Mouse (Mus musculus): ENCODE data around the gene Tmem37.

Tmem37 gene

GRCm38 (mm10) chr1:120073519-120074306 is at the start of gene Tmem37:
Tmem37 (minus strand) TSS chr1:120074074.
- DNase-seq: peak; percentile 36 to 45

DNA sequence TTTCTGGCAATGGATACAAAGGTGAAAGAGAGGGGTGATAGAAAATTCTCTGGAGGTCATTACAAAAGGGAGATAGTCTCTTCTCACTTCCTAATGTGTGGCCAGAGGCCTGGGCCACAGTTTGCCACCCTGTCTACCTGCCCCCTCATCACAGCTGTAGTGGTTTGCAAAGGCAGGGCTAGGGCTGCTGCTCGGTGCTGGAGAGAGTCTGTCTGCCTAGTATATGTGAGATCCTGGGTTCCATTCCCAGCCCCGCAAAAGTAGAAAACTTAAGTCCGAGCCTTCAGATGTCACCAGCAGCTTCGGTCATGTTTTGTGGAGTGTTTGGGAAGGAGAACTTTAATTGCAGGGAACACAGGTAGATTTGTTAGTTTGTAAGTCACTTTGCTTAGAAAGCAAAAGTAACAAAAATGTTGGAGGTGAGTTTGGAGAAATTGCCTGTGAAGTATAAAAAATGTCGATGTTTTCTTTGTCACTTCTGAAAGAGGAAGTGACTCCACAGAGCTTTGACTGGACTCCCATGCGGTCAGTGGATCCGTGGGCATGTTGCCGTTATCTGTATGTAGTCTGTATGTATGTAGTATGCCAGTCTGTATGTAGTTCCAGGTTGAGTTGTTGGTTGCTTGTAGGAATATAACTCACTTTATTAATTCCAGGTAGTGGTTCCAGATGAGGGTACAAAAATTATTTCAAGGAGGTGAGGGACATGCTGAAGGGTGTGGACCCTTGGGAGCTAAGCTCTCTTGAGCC is 48.9 kb upstream of the Tmem37 start:
- no peak for DNase-seq

DNA sequence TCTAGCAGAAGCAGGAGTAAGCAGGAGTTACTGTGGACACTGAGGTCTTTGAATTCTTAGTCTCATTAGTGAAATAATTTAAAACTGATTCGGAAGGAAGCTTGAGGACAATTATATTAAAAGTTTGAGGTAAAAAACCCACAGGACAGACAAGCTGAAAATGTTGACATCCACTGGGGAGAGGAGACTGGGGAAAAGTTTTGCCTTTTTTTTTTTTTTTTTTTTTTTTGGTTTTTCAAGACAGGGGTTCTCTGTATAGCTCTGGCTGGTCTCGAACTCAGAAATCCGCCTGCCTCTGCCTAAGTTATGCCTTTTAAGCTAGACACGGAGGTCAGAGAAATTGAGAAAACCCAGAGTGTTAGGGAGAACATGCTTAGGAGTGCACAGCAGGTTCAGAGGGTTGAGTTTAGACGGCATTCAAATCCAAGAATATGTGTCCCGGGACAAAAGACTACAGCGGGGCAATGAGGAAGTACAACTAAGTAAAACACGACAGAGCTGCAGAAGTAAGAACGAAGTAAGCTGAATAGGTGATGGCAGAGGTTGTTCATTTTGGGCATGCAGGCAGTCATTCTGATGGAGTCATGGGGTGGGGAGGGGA is 48.2 kb upstream of the Tmem37 start:
- no peak for DNase-seq

DNA sequence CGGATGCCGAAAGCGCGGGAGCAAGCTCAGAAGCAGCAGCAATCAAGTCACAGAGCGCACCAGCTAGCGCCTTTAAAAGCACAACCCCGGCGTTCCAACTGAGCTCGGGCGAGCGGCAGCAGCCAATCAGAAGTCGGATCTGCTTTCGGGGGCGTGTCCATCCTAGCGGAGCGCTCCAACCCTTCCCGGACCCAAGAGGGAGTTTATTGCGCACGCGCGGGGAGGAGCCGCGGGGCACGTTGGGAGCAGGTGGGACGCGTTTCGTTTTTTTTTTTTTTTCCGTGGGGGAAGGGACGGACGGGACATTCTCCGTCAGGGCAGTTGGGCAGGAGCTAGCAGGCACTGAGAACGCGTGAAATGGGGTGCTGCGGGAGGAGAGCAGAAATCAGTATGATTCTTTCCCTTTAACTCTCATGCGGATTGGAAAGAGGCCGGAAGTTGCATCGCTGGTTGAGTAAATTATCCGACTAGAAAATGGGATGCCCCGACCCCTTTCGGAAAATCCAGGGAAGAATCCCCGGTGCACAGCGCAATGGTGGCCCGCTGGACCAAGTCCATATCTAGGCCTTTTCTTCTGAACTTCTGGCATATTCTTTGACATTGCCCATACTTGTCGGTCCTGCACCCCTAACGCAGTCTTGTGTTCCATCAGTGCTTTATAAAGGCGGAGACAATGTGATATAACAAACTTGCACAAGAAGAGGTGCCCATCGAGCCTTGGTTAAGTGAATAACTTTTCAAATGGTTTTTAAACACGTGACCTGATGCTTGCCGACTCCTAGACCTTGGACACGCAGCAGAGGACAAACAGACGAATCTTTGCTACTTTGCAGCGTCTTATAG is 47.3 kb upstream of the Tmem37 start, which contains the start of the genes Dbi and 3110009E18Rik:
Gene Dbi (minus strand): TSS at position 110 of the 843 bp plus-strand sequence.
Gene 3110009E18Rik (plus strand): TSS at position 219 of the 843 bp plus-strand sequence.
- peak; percentile 96 to 99 for DNase-seq

- DNase-seq: peak in 1 of 2 experiments; percentile 61
These were observed 46.5 kb upstream of the Tmem37 start for GRCm38 (mm10) chr1:120120141-120120968.

DNA sequence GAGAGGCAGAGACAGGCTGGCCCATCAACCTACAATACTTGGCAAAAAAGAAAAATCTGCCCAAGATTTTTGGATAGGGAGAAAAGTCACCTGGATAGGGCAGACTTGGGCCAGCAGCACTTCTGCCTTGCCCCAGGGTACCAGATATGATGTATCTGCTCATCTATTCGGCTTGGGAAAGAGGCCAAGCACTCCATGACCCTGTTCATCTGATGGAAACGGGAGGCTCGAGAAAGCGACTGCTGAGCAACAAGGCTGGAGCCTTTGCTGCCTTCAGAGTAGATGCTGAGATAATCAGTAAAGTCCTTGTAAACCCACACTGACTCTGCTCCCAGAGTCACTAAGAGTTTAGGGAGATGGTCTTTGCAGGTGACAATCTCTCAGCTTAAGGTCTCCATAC is 45.5 kb upstream of the Tmem37 start:
- DNase-seq: peak; percentile 19 to 29

- no peak for DNase-seq
These were observed 45.0 kb upstream of the Tmem37 start for GRCm38 (mm10) chr1:120118854-120119253.

GRCm38 (mm10) chr1:120116106-120116505 is 42.2 kb upstream of the Tmem37 start:
- peak; percentile 21 to 48 for DNase-seq

- peak; percentile 82 to 85 for DNase-seq
These were observed 41.8 kb upstream of the Tmem37 start for GRCm38 (mm10) chr1:120115671-120116081.

DNA sequence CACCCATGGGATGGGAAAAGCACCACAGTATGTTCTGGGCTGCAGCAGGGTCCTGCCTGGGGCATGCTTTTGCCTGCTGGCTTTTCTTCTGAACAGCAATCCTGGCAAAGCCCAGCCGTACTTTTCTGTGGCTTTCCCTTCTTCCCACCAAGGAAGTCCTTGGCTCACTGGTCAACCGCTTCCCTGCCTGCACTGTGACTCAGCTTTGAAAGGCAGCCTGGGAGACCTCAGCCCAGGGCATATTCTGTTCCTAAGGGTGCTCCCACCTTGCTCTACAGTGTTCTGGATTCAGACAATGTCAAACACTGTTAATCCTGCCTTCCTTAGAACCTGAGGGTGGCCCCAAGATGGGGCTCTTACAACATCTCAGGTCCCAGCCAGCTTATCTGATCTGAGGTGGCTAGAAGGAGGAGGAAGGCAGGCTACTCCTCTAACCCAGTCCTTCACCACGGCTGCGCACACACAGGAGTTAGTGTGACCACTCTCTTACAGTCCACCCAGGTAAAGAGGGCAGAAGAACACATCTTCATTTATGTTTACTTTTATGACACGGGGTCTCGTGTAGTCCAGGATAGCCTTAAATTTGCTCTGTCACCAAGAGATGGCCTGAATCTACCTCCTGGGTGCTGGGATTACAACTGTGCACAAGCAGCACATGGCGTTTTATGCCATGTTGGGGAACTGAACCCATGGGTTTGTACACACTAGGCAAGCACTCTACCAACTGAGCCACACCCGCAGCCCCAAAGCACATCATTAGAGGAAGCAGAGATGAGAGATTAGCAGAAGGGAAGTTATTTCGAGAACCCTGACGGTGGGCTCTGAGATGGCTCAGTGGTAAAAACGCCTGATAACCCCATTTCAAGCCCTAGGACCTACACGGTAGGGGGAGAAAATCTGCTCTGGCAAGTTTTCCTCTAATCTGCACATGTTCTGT is 38.6 kb upstream of the Tmem37 start:
- no peak for DNase-seq

DNA sequence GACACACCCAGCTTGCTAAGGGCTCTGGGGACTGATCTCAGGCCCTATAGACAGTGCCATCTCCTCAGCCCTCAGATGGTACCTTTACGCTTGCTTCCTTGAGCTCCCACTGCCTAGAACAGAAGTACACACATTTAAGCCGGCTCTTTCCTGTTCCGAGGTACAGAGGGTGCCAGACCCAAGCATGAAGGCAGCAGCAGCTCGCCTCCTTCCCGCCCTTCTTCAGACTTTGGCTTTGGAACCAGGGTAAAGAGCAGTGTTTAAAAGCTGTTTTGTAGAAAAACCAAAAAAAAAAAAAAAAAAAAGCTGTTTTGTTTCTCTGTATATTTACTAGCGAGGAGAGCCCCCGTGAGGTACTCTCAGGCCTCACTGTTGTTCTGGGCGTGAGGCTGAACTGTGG is 37.9 kb upstream of the Tmem37 start:
- DNase-seq: no peak

DNA sequence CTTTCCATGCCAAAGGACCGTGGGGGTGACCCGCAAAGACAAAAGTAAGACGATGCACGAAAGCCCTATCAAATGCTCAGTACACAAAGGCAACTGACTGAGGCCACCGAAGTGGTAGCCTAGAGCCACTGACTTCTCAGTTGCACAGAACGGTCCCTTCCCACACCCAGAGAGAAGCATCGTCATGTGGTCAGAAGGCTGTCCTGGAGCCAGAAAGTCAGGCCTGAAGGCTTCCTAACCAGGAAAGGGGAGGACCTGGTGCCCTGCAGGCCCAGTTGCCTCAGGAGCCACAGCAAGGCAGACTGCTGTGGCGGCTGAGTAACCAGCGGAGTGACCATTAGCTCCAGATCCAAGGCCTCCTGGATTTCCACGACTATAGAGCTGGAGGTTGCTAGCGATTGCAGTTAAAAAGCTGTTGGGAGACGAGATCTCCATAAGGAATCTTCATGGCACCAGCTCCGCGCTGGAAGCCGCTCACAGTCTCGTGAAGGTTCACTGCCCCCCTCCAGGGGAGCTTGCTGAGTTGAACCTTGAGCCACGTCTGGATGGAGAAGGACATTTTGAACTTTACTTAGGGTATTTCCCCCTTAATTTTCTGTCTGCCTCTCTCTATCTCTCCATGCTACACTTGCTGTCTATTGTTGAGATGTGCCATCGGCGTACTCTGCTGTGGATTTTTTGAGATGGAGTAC is 36.0 kb upstream of the Tmem37 start:
- DNase-seq: no peak

GRCm38 (mm10) chr1:120105556-120105959 is 31.7 kb upstream of the Tmem37 start:
- DNase-seq: no peak

DNA sequence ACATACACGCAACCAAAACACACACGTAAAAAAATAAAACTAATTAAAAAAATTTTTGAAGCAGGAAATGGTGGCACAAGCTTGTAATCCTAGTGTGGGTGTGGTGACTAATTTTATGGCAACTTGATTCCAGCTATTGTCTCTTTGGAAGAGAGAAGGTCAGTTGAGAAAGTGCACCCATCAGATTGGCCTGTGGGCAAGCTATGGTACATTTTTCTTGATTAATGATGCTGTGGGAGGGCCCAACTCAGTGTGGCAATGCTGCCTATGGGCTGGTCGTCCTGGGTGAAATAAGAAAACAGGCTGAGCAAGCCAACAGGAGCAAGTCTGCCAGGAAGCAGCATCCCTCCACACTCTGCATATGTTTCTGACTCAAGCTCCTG is 27.3 kb upstream of the Tmem37 start:
- DNase-seq: no peak

DNA sequence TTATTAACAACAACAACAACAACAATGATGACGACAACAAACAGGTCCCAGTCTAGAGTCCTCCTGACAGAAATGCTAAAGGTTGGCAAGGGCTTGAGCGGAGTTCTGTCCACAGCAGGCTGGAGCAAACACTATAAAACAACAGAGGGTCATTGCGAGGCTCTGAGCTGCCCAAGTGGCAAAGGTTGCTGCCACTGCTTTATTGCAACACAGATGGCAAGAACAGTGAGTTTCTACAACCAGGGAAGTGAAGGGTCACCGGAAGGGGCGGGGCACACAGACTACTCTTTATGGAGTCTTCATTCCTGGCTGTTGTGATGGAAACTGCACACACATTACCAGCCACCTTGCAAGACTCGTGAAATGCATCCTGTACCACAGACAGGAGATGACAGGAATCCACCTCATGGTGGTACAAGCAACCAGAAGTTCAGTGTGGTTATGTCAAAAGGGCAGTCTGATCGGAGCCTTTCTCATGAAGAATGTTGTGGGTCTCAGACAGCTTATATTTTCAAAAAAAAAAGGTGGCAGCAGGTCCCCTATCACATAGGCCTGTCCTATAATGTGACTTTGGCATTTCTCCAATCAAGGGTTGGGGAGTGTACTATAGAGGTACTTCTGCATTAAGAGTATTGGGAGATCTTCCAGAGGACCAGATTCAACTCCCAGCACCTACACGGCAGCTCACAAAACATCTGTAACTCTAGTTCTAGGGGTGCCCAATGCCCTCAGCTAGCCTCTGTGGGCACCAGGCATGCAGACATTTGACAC is 26.8 kb upstream of the Tmem37 start:
- DNase-seq: no peak

DNA sequence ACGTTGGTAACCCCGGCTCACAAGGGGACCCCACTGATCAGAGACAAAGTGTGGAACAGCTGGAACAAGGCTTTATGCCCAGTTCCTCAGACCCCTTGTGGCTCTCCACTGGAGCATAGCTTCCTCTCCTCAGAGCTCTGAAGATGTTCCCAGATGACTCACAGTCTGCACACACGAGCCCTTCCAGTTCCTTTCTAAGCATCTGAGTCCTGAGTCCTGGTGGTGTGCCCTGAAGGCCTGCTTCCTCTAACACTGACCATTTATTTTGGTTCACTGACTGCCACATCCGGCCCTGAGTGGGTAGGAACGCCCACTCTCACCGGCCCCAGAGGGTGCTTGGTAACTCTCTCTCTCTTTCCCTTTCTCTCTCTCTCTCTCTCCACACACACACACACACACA is 25.6 kb upstream of the Tmem37 start:
- no peak for DNase-seq

DNA sequence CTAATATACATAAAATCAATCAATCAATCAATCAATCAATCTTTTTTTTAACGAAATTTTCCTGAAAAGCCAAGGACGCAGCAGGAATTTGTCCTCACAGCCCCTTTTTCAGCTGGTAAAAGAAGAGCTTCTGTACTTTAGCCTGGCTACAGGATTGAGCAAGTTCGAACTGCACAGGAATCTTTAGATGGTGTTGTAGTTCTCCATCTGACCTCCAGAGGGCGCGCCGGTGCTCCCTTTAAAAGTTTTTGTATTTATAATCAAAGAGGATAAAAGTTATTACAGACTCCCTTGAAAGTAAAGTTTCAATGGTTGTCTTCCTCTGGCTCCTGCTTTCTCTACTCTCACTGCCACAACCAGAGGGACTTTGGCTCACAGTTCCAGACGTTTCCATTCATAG is 24.5 kb upstream of the Tmem37 start:
- DNase-seq: peak; percentile 54 to 67

GRCm38 (mm10) chr1:120094920-120095319 is 21.0 kb upstream of the Tmem37 start:
- DNase-seq: no peak
